Mouse (Mus musculus) gastrocnemius, adult 2 months (tissue): ENCODE measurements at regions not wholly inside any gene's neighbourhood (a gene's known extent, or its start where the extent isn't known, plus 50 kb on each side); places are given as distances from the start of the nearest gene placed in this dataset.

Source experiments
- DNase-seq: peaks from one replicate; pipeline ENCODE4 v3.0.0; 2022
- H3K27ac ChIP-seq: fragments of 200-600 bp; 2 replicates; pipeline ENCODE4 v1.8.1; 2022; ENCODE audit warnings: mild to moderate bottlenecking
- H3K4me3 ChIP-seq: fragments of 200-600 bp; 2 replicates; pipeline ENCODE4 v1.8.1; 2022; ENCODE audit warnings: mild to moderate bottlenecking, moderate library complexity
- CTCF ChIP-seq: fragments of 200-600 bp; IDR thresholded peaks from 2 replicates; pipeline ENCODE4 v1.8.1; 2022; ENCODE audit warnings: antibody characterized with exemption, mild to moderate bottlenecking, moderate library complexity
- intact Hi-C: fragments of 180-260 bp; cut with DNase I; formaldehyde crosslinking; loops from one replicate; pipeline ENCODE4 v1.15.1; 2025

DNA sequence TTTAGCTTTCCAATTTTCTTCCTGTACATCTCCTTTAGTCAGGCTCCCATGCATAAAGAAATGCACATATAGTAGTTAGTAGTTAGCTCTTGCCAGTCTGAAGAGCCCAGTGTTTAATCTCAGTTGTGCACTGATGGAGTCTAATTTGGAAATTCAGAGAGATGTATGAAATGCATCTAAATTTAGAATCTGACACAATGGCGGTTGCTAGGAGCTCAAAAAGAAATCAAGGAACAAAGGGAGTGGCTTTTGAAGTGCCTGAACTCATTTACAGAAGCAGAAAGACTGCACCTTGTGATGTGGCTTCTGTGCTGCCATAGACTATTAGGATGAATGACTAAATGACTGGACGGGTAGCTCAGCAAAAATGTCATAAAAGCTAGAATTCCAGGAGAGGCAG is 916.3 kb downstream of the Rps29 start:
- TF ChIP-seq CTCF, result no peak
- DNase-seq, result no peak
- Histone ChIP-seq H3K4me3 (no peak overlapping the region), H3K27ac (no peak overlapping the region)
- intact Hi-C loops, result no loop called here

DNA sequence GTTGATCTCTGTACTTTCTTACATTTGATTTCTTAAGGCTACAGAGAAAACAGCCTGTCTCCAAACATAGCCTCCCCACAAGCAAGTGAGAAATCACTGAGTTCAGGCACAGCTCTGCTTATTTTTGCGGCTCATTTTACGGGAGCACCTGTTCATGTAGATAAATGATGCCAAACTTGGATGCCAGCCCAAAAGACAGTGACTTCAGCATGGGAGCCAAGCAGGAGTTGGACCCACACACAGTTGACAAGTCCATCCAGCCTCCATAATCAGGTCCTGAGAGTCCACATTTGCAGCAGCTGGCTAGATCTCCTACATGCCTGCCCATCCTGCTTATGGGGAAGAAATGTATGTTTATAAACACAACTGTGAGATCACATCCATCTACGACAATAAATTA is 927.2 kb downstream of the Rps29 start:
- peak; percentile 14 for DNase-seq
- no peak for TF ChIP-seq CTCF
- intact Hi-C loops, result no loop called here
- H3K27ac ChIP-seq, result no peak overlapping the region
- no peak overlapping the region for H3K4me3 ChIP-seq

DNA sequence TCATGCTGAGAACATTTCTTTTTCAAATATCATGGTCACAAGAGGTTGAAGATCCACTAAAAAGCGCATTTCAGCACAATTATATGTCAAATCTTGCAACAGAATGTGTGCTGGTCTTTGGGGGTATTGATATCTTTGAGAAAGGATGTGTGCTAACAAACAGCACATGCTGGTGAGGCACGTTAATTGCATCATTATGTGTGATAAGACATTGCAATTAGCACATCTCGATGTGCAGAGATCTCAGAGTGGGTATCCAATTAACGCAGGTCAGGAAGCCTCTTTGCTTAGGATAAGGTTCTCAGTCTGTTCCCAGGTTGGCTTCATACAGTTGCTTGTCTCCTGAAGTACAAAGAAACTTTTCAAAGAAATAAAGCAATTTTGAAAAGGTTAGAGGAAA is 941.9 kb downstream of the Rps29 start:
- H3K4me3 ChIP-seq, result no peak overlapping the region
- no peak for TF ChIP-seq CTCF
- DNase-seq, result no peak
- intact Hi-C loops, result no loop called here
- no peak overlapping the region for H3K27ac ChIP-seq

DNA sequence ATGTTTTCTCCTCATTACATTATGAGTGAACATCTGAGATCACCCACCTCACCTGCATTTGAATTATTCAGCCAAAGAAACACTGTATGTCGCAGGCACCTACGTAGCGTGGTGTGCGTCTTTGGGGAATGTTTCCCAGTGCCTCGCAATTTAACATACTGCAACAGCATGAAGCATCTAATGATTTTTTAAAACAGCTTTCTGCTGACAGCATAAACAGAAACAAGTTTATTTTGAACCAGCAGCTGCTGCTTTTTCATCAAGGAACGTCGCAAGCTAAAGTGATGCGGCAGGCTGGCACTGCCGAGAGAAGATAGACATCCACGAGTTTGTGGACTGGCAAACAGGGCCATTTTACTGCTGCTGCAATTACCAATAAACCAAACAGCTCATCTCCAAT is 950.7 kb downstream of the Rps29 start:
- no peak for TF ChIP-seq CTCF
- Histone ChIP-seq H3K27ac (no peak overlapping the region), H3K4me3 (no peak overlapping the region)
- no peak for DNase-seq
- intact Hi-C loops, result no loop called here

DNA sequence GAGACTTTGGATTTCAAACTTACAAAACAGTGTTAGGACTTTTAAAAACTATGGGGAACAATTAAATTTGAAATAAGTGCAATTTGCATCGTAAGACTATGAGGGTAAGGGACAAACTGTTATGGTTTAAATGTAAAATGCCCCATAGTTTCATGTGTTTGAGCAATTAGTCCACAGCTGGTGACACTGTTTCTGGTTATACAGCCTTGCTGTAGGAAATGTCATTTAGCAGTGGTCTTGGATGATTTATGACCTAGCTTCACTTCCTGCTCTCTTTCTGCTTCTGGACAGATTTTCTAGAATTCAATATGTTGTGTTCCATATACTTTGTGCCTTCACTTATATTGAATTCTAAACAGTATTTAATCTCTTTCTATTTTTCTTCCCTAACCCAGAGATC is 961.5 kb upstream of the Mdga2 start:
- Histone ChIP-seq H3K27ac (no peak overlapping the region), H3K4me3 (no peak overlapping the region)
- intact Hi-C loops, result no loop called here
- no peak for DNase-seq
- TF ChIP-seq CTCF, result no peak

DNA sequence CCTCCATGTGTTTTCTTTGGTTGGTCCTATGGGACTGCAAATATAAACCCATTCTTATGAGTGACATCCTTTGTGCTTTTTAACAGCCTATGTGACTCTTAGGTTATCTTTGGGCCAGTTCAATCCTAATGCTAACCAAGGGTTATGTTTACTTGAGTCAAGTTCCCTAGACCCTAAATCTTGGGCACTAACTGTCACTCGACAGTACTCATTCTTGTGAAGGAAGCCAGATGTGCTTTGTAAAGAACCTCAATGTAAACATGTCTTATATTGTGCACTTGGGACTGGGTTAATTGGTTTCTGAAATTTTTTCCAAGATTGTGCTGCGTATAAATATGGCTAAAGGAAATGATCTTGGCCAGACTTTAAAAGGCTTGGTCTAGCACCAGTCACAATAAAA is 939.0 kb upstream of the Mdga2 start:
- TF ChIP-seq CTCF, result no peak
- DNase-seq, result no peak
- intact Hi-C loops, result no loop called here
- H3K4me3 ChIP-seq, result no peak overlapping the region
- H3K27ac ChIP-seq, result no peak overlapping the region

DNA sequence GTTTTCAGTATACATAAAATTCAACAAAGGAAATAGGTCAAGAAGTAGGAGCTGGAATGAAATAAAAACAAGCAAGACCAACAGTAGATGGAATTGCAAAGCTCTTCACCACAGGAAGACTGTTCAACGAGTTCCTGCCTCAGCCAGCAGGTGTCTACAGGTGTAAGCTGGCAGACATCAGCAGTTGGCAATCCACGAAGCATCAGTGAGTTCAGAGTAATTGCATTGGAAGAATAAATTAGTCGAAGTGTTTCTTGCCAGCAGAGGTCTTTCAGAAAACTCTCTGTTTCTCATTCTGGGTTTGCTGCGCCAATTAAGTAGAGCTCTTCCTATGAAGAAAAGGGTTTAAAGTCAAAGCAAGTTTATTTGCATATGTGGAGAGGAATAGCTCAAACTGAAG is 925.7 kb upstream of the Mdga2 start:
- no peak for DNase-seq
- no peak for TF ChIP-seq CTCF
- intact Hi-C loops, result no loop called here
- no peak overlapping the region for H3K27ac ChIP-seq
- no peak overlapping the region for H3K4me3 ChIP-seq

DNA sequence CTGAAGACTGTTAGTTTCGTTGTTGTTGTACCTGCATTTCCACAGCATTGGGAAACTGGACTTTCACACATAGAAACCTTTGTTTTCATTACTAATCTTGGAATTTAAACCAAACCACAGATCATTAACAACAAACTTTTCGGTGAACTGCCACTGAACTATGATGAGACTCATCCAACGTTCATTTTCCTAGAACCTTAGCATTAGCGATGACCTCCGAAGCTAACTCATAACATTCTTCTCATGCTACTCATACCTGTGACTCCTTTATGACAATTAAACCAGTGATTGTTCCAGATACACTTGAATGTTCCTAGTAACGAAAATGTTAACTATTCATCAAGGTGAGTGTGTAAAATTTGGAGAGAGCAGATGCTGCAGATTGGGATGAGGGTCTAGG is 917.5 kb upstream of the Mdga2 start:
- DNase-seq, result no peak
- Histone ChIP-seq H3K4me3 (no peak overlapping the region), H3K27ac (no peak overlapping the region)
- intact Hi-C loops, result no loop called here
- no peak for TF ChIP-seq CTCF

DNA sequence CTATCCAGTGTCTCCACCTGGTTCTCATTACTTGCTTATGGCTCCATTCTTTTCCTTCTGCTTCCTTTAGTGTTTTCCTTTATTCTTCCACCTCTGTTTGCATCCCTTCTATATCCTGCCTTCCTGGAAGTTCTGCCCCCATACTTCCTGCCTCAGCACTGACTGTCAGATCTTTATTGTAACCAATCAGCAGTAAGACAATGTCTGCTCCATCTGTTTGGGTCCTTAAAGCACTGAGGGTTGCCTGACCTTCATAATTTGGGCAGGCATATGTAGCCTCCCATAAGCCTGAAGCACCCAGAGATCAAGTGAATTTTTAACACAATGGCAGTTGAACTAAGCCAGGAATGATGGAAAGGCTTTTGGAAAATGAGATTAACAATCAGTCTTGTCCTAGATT is 909.4 kb upstream of the Mdga2 start:
- no peak for TF ChIP-seq CTCF
- no peak overlapping the region for H3K27ac ChIP-seq
- no peak for DNase-seq
- intact Hi-C loops, result no loop called here
- no peak overlapping the region for H3K4me3 ChIP-seq

DNA sequence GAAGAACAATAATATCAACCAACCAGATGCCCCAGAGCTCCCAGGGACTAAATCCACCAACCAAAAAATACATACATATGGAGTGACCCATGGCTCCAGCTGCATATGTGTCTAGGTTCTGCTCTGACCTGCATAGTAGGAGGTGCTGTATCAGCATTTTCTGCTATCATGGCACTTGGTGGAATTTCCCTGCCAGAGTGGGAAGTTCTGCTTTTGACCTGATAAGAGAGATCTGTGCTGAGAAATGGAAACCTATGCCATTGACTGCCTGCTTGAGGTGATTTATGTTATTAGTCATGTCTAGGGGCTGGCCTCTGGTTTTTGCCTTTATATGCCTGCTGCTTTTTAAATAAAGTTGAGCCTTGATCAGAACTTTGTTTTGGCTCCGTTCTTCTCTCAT is 893.4 kb upstream of the Mdga2 start:
- Histone ChIP-seq H3K27ac (no peak overlapping the region), H3K4me3 (no peak overlapping the region)
- TF ChIP-seq CTCF, result no peak
- no peak for DNase-seq
- intact Hi-C loops, result no loop called here
